Mouse (Mus musculus) megakaryocyte, embryonic 14.5 days (primary cell): ENCODE data around the gene Wdtc1. TPM values are rescaled to one million over a fixed set of nuclear protein-coding genes. Genes with fewer than 3 reads are reported as not detected.
A peak's percentile ranks its signal among the peaks of the same experiment; 100 is the strongest.

Experiments used
- H3K27me3 ChIP-seq: replicated peaks from 2 replicates; pipeline ENCODE3; 2012; ENCODE audit warnings: inconsistent platforms
- H3K36me3 ChIP-seq: replicated peaks from 2 replicates; pipeline ENCODE3; 2012; ENCODE audit warnings: low read length, inconsistent platforms, mixed read lengths
- H3K4me1 ChIP-seq: 2 replicates; pipeline ENCODE4 v1.6.1; 2012; ENCODE audit warnings: inconsistent platforms
- H3K4me3 ChIP-seq: replicated peaks from 2 replicates; pipeline ENCODE3; 2012; ENCODE audit warnings: moderate library complexity, mild to moderate bottlenecking, inconsistent platforms
- H3K9me3 ChIP-seq: 2 replicates; pipeline ENCODE4 v1.6.1; 2012; ENCODE audit warnings: inconsistent platforms
- FLI1 ChIP-seq: IDR thresholded peaks from 2 replicates; pipeline ENCODE4 v1.6.1; 2012; ENCODE audit warnings: low read length, inconsistent platforms, mixed read lengths
- GATA1 ChIP-seq: IDR thresholded peaks from 3 replicates; pipeline ENCODE4 v1.6.1; 2012; ENCODE audit warnings: mixed read lengths, low read length, inconsistent platforms, borderline replicate concordance
- polyA plus RNA-seq: library from polyadenylated mRNA; stranded (reverse); fragments of >175 nt; gene quantifications from 2 replicates; pipeline ENCODE4 v1.2.3, GENCODE M21; 2012; ENCODE audit warnings: low replicate concordance; ENCODE audit not compliant: insufficient read depth

Wdtc1 gene
- polyA plus RNA-seq, 1 experiment, result 85.7 TPM

DNA sequence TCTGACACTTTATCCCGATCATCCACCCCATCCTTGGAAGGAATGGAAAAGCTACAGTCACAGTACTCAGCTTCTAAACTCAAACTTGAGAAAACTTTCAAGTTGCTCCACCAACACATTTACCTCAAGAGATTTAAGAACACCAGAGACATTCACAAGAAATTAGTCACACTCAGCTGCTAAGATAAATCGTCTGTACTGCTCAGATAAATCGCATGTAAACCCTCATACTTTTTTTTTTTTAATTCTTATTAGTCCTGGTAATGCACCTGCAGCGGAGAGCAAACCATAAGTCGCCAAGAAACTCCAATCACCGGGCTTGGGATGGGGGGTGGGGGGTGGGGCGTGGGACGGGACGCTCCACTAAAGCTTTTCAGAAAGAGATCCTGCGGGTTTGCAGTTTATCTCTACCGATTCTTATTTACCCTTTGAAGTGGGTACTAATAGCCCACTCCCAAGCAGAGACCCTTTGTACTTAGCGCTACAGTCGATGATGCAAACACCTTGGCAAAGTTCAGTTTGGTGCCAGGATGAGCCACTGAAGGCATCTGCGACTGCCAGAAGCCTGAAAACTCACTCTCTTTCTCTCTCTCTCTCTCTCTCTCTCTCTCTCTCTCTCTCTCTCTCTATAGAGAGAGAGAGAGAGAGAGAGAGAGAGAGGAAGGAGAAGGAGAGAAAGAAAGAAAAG, 15.3 kb downstream of the Wdtc1 start:
- peaks cover 5% of the 10 kb centered on the region for H3K27me3 ChIP-seq
- H3K36me3 ChIP-seq, result peaks cover 7% of the 10 kb centered on the region
- H3K4me3 ChIP-seq, result peak overlapping the region; percentile 97
- H3K9me3 ChIP-seq, result no peaks in the 10 kb centered on the region
- TF ChIP-seq GATA1 (no peak), FLI1 (no peak)
- peaks cover 13% of the 10 kb centered on the region; the same call in 1 of the 2 replicates for H3K4me1 ChIP-seq

DNA sequence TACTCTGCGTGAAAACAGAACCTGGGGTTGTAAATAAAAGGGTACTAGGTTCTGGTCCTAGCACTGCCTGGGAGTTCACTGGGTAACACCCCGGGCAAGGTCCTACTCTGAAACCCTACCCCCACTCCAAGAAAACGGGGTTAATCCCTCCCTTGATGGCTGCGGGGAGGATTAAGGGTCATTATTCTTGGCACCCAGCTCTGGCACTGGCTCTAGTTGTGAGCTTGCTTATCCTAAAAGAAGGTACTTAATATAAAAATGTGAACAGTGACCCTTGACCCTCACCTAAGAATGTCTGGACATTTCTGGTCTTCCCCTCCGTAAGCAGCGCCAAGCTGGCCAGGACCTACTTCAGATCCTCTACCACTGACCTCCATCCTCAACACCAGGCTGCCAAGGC, 20.0 kb downstream of the Wdtc1 start:
- Histone ChIP-seq H3K4me1 (peaks cover 31% of the 10 kb centered on the region), H3K36me3 (peaks cover 7% of the 10 kb centered on the region), H3K9me3 (no peaks in the 10 kb centered on the region), H3K4me3 (no peak overlapping the region), H3K27me3 (no peaks in the 10 kb centered on the region)
- TF ChIP-seq FLI1, result no peak
- TF ChIP-seq GATA1, result no peak

DNA sequence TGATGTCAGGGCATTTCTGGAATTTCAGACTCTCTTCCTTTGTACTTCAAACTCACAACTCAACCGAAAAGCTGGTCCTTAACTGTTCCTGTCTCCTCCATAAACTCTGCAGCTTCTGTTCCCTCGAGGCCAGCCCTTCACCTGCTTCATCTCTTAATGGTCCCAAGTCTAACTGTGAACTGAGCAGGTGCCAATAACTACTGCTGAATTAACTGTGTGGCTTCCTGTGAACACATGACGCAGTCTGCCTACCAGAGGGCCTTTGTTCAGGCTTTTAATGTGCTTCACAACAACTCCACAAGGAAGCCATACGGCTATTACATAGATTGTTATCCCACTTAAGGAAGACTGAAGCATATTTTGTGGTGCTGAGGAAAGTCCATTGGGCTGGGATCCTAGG, 23.0 kb downstream of the Wdtc1 start:
- Histone ChIP-seq H3K36me3 (peaks cover 4% of the 10 kb centered on the region), H3K4me3 (no peak overlapping the region), H3K4me1 (peaks cover 33% of the 10 kb centered on the region), H3K9me3 (no peaks in the 10 kb centered on the region), H3K27me3 (no peaks in the 10 kb centered on the region)
- TF ChIP-seq GATA1 (no peak), FLI1 (no peak)

DNA sequence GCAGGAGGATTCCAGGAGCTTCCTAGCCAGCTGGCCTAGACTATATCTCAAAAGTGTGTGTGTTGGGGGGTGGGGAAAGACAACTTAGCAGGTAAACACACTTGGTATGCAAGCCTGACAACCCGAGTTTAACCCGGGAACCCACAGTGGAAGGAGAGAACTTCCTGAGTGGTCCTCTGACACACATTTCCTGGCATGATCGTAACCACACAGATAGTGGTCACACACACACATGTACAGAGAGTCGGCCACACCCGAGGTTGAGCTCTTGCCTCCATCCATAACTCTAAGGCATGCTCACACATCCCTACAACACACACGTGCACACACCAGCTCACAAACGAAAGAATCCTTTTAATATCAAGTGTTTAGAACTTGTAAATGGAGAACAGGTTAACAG, 25.2 kb downstream of the Wdtc1 start:
- Histone ChIP-seq H3K4me3 (peak overlapping the region; percentile 78), H3K9me3 (no peaks in the 10 kb centered on the region), H3K27me3 (no peaks in the 10 kb centered on the region), H3K36me3 (peaks cover 6% of the 10 kb centered on the region), H3K4me1 (peaks cover 33% of the 10 kb centered on the region)
- TF ChIP-seq FLI1 (no peak), GATA1 (no peak)

DNA sequence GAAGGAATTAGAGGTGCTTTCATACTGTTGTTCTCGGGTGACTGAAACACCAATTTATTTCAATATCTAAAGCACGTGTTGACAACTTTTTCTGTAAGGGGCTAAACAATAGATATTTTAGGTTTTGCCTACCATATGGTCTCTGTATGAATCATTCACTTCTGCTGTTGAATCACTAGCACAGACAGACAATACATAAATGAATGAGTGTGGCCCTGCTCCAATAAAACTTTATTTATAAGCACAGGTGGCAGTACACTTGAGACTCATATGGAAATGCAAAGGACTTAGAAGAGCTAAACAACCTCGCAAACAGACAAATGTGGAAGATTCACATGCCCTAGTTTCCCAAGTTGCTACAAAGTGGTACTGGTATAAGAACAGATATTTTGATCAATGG, 33.6 kb downstream of the Wdtc1 start:
- no peak overlapping the region for H3K4me3 ChIP-seq
- peaks cover 64% of the 10 kb centered on the region for H3K36me3 ChIP-seq
- no peaks in the 10 kb centered on the region for H3K27me3 ChIP-seq
- TF ChIP-seq FLI1, result no peak
- H3K4me1 ChIP-seq, result peaks cover 5% of the 10 kb centered on the region; the same call in 1 of the 2 replicates
- H3K9me3 ChIP-seq, result no peaks in the 10 kb centered on the region

DNA sequence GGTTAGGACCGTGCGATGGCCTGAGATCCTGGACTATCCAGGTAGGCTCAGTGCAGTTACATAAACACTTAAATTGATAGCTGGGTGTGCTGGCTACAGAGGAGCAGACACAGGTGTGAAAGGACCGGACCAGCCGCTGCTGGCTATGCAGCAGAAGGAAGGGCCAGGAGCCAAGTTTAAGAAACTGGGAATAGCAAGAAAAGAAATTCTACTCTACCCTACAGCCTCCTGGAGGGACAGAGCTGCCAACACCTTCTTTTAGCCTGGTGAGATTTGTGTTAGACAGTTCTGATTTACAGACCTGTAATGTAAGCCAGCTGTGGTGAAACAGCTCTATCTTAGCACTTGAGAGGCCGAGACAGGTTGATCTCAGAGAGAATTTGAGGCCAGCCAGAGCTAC, 37.3 kb downstream of the Wdtc1 start:
- no peaks in the 10 kb centered on the region for H3K27me3 ChIP-seq
- no peak for TF ChIP-seq GATA1
- H3K4me3 ChIP-seq, result no peak overlapping the region
- peaks cover 64% of the 10 kb centered on the region for H3K36me3 ChIP-seq
- no peaks in the 10 kb centered on the region for H3K9me3 ChIP-seq
- H3K4me1 ChIP-seq, result peaks cover 10% of the 10 kb centered on the region

DNA sequence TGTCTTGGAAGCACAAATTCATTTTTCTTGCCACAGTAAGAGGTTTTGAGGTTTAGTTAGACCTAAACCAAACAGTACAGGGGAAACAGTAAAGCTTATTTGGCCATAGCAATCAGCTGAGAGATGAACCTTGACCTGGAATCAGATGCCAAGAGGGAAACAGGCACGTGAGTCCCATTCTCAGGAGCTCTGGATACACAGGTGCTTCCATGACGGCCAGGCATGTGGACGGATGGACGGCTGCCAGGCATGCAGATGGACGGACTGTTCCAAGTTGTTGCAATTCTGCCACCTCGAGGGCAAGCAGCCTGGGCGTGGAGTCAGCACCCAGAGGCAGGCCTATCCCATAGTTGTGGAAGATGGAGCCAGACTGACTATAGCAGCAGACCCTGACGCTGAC, 38.4 kb downstream of the Wdtc1 start:
- H3K9me3 ChIP-seq, result no peaks in the 10 kb centered on the region
- H3K27me3 ChIP-seq, result no peaks in the 10 kb centered on the region
- peaks cover 53% of the 10 kb centered on the region for H3K36me3 ChIP-seq
- no peak overlapping the region for H3K4me3 ChIP-seq
- TF ChIP-seq FLI1, result no peak
- TF ChIP-seq GATA1, result no peak
- peaks cover 11% of the 10 kb centered on the region for H3K4me1 ChIP-seq

DNA sequence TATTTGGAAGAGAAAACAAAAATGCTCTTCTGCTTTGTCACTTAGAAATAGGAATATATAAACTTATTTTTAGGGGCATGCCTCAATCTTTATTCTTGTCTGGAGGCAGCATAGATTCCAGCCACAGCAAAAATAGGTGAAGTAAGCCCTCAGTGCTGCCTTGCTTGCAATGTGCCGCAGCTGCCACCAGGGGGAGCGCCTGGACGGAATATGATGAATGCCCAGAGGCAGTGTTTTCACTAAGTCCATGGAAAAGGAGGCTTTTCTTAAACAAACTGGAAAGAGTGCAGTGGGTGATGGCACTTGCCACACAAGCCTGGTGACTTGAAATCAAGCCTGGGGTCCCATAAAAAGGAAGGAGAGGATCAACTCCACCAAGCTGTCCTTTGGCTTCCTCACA, 43.3 kb downstream of the Wdtc1 start:
- Histone ChIP-seq H3K27me3 (no peaks in the 10 kb centered on the region), H3K4me3 (no peak overlapping the region), H3K36me3 (peaks cover 58% of the 10 kb centered on the region), H3K4me1 (peaks cover 9% of the 10 kb centered on the region), H3K9me3 (no peaks in the 10 kb centered on the region)
- TF ChIP-seq GATA1 (no peak), FLI1 (no peak)

DNA sequence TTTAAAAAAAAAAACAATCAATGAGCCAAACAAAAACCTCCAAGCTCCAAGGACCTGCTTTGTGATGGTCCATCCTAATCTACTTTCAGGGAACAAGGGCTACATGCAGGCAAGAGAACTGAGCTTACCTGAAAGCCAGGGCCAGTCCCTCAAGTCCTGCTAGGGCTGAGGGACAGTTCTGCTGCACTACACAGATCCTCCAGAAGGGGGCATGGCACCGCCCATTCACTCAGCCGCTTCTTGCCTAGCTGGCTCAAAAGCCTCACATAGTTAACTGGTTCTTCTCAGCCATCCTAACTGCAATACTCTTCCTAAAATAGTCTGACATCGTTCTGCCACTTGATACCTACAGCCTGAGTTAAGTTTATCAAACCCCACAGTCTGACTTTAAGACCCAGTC, 46.0 kb downstream of the Wdtc1 start:
- Histone ChIP-seq H3K4me1 (peaks cover 6% of the 10 kb centered on the region; the same call in 1 of the 2 replicates), H3K27me3 (no peaks in the 10 kb centered on the region), H3K9me3 (no peaks in the 10 kb centered on the region), H3K36me3 (peaks cover 64% of the 10 kb centered on the region), H3K4me3 (no peak overlapping the region)
- TF ChIP-seq FLI1, result no peak
- no peak for TF ChIP-seq GATA1

DNA sequence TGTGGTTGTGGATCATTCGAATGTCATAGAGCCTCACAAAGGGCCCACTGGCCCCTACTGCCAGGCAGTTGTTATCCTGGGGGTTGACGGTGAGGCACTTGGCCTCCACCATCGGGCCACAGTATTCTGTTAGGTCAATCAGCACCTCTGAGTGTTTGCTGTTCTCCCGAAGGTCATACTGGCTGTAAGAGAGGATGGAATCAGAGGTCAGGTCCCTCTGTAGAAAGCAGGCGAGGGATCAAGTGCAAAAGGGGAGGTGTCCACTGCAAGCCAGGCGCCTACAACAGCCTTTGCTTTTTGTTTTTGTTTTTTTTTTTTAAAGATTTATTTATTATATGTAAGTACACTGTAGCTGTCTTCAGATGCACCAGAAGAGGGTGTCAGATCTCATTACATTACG, 47.5 kb downstream of the Wdtc1 start:
- Histone ChIP-seq H3K4me3 (no peak overlapping the region), H3K4me1 (peaks cover 7% of the 10 kb centered on the region; the same call in 1 of the 2 replicates), H3K9me3 (no peaks in the 10 kb centered on the region), H3K36me3 (peaks cover 76% of the 10 kb centered on the region), H3K27me3 (no peaks in the 10 kb centered on the region)
- TF ChIP-seq GATA1 (no peak), FLI1 (no peak)

DNA sequence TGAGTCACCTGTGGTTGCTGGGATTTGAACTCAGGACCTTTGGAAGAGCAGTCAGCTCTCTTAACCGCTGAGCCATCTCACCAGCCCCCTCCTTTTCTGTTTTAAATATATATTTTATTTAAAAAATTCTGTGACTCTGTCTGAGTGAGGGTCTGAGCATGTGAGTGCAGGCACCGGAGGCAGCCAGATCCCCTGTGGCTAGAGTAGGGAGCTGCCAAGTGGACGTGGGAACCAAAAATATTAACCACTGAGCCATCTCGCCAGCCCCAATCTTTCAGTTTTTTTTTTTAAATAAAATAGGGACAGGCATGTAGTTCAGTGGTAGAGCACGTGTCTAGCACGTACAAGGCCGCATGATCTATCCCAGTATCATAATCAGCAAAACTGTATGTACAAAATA, 48.5 kb downstream of the Wdtc1 start:
- Histone ChIP-seq H3K9me3 (no peaks in the 10 kb centered on the region), H3K4me3 (no peak overlapping the region), H3K4me1 (peaks cover 11% of the 10 kb centered on the region), H3K36me3 (peaks cover 86% of the 10 kb centered on the region), H3K27me3 (no peaks in the 10 kb centered on the region)
- TF ChIP-seq FLI1 (no peak), GATA1 (no peak)
